Mouse (Mus musculus) olfactory bulb, adult 2 months (tissue): ENCODE data around the gene Aldh8a1.

Source experiments
- CTCF ChIP-seq: fragments of 200-500 bp; IDR thresholded peaks from 2 replicates; pipeline ENCODE4 v1.5.1; 2012; ENCODE audit warnings: low read depth, mild to moderate bottlenecking, low read length, moderate library complexity; ENCODE audit not compliant: insufficient read depth
- POLR2A ChIP-seq: fragments of 200-500 bp; IDR thresholded peaks from 2 replicates; pipeline ENCODE4 v1.6.1; 2012; ENCODE audit warnings: mild to moderate bottlenecking, low read depth, low read length, moderate library complexity; ENCODE audit not compliant: insufficient read depth

GRCm38 (mm10) chr10:21359086-21359485 lies 18.0 kb upstream of the Aldh8a1 start:
- TF ChIP-seq POLR2A (no peak), CTCF (no peak)
